Mouse (Mus musculus): Measurements from ENCODE around the gene Phf21b. TPM values are rescaled to one million over a fixed set of nuclear protein-coding genes. Genes with fewer than 3 reads are reported as not detected.

Gene Phf21b
- polyA plus RNA-seq, 1 experiment from 2014 or later = 0.62 TPM

DNA sequence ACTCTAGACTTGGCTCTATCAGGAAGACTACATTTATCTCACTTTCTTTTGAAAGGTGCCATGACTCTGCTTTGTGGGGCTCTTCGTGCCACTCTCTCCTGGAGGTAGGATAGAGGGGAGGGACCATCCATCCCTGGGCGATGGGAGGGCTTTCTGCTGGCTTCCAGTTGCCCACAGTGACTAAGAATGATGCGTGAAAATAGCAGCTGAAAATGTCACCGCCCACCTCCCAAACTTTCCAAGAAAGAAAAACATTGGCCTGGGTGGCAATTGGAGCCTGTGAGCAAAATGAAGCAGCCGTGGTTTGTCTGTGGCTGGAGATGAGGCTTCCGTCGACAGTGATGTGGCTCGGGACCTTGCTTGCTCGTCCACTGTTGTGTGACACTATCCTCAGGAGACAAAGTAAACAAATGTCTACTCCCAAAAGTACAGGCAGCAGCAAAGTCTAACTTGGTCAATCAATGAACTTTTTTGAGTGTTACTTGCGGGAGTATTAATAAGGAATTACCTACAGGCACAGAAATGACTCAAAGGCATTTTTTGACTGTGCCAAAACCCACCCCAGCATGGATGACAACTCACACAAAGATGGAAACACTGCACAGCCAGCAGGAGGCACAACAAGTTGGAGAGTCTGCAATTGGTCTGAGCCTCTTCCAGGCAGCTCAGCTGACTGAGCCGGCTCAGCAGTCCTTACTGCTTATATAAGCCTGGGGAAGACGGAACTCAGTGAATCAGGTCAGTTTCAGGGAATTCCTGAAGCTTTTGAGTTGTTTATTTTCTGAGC, 21.4 kb upstream of the Phf21b start:
- Histone ChIP-seq H3K4me1 (replicated peaks; ENCODE audit: control insufficient read depth, insufficient read depth, low read length) (no peaks in the 10 kb centered on the region; the same call in 1 of the 2 replicates), H3K27ac (ENCODE audit: low read depth, low read length) (no peak overlapping the region), H3K4me3 (ENCODE audit: low read depth, low read length) (no peak overlapping the region), H3K36me3 (ENCODE audit: control insufficient read depth, insufficient read depth, low read length) (no peaks in the 10 kb centered on the region), H3K27me3 (replicated peaks; ENCODE audit: control insufficient read depth, insufficient read depth, low read length) (no peaks in the 10 kb centered on the region), H3K4me2 (no peak overlapping the region), H3K9ac (ENCODE audit: low read depth, low read length) (no peak overlapping the region), H3K9me3 (ENCODE audit: control insufficient read depth, low read length) (no peaks in the 10 kb centered on the region)
- ATAC-seq (replicated peaks; ENCODE audit: low FRiP score) = no peak
- WGBS = 72% methylated on average over 12 of the region's 12 CpGs
- no peak for DNase-seq (ENCODE audit: low spot score)

DNA sequence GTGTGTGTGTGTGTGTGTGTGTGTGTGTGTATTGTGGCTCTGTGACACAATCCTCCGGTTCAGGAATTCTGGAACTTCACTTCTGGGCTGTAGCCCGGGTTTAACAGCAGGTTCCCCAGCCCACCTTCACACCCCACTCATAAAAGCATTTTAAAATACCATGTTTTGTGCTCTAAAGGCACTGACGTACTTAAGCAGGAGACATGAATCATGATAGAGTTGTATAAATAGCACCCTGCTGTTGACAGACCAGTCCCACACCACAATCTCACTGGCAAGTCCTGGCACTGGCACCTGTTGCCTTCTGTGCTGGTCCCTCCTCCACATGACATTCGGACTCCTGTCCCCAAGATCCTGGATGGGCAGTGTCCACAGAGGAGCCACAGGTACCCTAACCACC, 18.0 kb upstream of the Phf21b start:
- ATAC-seq (replicated peaks; ENCODE audit: low FRiP score) = no peak
- Histone ChIP-seq H3K4me2 (no peak overlapping the region), H3K9ac (ENCODE audit: low read depth, low read length) (no peak overlapping the region), H3K4me1 (replicated peaks; ENCODE audit: control insufficient read depth, insufficient read depth, low read length) (no peaks in the 10 kb centered on the region; the same call in 1 of the 2 replicates), H3K9me3 (ENCODE audit: control insufficient read depth, low read length) (no peaks in the 10 kb centered on the region), H3K4me3 (ENCODE audit: low read depth, low read length) (no peak overlapping the region), H3K27ac (ENCODE audit: low read depth, low read length) (no peak overlapping the region), H3K27me3 (replicated peaks; ENCODE audit: control insufficient read depth, insufficient read depth, low read length) (no peaks in the 10 kb centered on the region), H3K36me3 (ENCODE audit: control insufficient read depth, insufficient read depth, low read length) (no peaks in the 10 kb centered on the region)
- 71% methylated on average over 4 of the region's 4 CpGs for WGBS
- DNase-seq (ENCODE audit: low spot score) = no peak

DNA sequence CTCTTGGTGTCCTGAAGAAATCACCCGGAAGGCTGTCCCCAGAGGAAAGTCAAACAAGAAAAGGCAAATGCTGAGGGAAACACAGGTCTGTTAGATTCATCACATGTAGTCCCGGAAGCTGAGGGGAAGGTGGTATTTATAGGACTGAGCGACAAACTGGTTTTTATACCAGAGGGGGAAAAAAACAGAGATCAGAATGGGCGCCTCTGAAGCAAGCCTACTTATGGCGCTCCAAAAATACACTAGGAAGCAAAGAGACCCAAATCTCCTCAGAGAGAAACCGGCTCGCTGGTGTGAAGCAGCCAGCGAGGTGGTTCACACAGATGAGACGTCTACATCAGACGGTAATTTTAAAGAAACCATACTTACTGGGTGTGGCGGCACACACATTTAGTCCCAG, 17.2 kb upstream of the Phf21b start:
- Histone ChIP-seq H3K9me3 (ENCODE audit: control insufficient read depth, low read length) (no peaks in the 10 kb centered on the region), H3K4me1 (replicated peaks; ENCODE audit: control insufficient read depth, insufficient read depth, low read length) (no peaks in the 10 kb centered on the region; the same call in 1 of the 2 replicates), H3K36me3 (ENCODE audit: control insufficient read depth, insufficient read depth, low read length) (no peaks in the 10 kb centered on the region), H3K27ac (ENCODE audit: low read depth, low read length) (no peak overlapping the region), H3K4me2 (no peak overlapping the region), H3K27me3 (replicated peaks; ENCODE audit: control insufficient read depth, insufficient read depth, low read length) (no peaks in the 10 kb centered on the region), H3K9ac (ENCODE audit: low read depth, low read length) (no peak overlapping the region), H3K4me3 (ENCODE audit: low read depth, low read length) (no peak overlapping the region)
- no peak for ATAC-seq (replicated peaks; ENCODE audit: low FRiP score)
- 85% methylated on average over 11 of the region's 11 CpGs for WGBS
- no peak for DNase-seq (ENCODE audit: low spot score)

DNA sequence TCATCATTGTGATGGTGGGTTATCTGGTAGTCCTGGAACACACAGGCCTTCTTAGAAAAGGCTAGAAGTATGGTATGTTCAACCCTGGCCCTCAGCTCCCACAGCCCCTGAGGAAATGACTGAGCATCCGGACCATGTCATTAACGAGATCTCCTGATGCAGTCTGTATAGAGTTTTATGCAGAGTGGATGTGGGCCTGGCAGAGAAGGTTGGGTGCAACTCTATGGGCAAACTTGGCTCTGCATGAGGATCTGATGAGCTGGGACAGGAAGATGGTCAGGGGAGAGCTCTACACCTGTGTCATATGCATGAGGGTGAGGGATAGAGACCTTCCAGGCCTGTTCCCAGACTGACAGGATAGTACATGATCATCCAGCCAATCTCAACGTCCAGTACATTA, 16.0 kb upstream of the Phf21b start:
- ATAC-seq (replicated peaks; ENCODE audit: low FRiP score) (no peak), DNase-seq (ENCODE audit: low spot score) (no peak)
- H3K4me2 ChIP-seq = no peak overlapping the region
- H3K4me3 ChIP-seq (ENCODE audit: low read depth, low read length) = no peak overlapping the region
- H3K9me3 ChIP-seq (ENCODE audit: control insufficient read depth, low read length) = no peaks in the 10 kb centered on the region
- no peaks in the 10 kb centered on the region for H3K27me3 ChIP-seq (replicated peaks; ENCODE audit: control insufficient read depth, insufficient read depth, low read length)
- no peak overlapping the region for H3K9ac ChIP-seq (ENCODE audit: low read depth, low read length)
- H3K36me3 ChIP-seq (ENCODE audit: control insufficient read depth, insufficient read depth, low read length) = no peaks in the 10 kb centered on the region
- H3K27ac ChIP-seq (ENCODE audit: low read depth, low read length) = no peak overlapping the region
- WGBS = 70% methylated on average over 3 of the region's 3 CpGs
- no peaks in the 10 kb centered on the region for H3K4me1 ChIP-seq (replicated peaks; ENCODE audit: control insufficient read depth, insufficient read depth, low read length)

DNA sequence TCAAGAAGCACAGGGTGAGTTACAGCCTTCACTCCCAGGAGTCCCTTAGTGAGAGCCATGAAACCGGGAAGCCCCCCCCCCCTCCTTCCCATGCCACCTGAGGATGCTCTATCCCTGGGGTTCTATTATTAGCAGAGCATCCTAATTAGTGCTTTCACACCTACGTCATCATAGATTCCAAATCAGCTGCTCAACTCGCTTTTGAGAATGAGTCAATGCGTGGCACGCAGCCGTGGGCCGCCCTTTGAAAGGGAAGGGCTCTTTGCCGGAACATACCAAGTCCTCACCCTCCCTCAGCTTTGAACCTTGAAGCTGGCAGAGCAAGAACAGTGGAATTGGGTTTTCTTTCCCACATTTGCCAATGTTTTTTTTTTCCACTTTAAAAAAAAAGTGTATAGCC, 6.1 kb upstream of the Phf21b start:
- ATAC-seq (replicated peaks; ENCODE audit: low FRiP score) (no peak), DNase-seq (ENCODE audit: low spot score) (no peak)
- 89% methylated on average over 8 of the region's 8 CpGs for WGBS
- Histone ChIP-seq H3K4me3 (ENCODE audit: low read depth, low read length) (no peak overlapping the region), H3K4me2 (no peak overlapping the region), H3K9ac (ENCODE audit: low read depth, low read length) (no peak overlapping the region), H3K27ac (ENCODE audit: low read depth, low read length) (no peak overlapping the region), H3K36me3 (ENCODE audit: control insufficient read depth, insufficient read depth, low read length) (no peaks in the 10 kb centered on the region), H3K4me1 (replicated peaks; ENCODE audit: control insufficient read depth, insufficient read depth, low read length) (no peaks in the 10 kb centered on the region), H3K27me3 (replicated peaks; ENCODE audit: control insufficient read depth, insufficient read depth, low read length) (peaks cover 12% of the 10 kb centered on the region), H3K9me3 (ENCODE audit: control insufficient read depth, low read length) (no peaks in the 10 kb centered on the region)

DNA sequence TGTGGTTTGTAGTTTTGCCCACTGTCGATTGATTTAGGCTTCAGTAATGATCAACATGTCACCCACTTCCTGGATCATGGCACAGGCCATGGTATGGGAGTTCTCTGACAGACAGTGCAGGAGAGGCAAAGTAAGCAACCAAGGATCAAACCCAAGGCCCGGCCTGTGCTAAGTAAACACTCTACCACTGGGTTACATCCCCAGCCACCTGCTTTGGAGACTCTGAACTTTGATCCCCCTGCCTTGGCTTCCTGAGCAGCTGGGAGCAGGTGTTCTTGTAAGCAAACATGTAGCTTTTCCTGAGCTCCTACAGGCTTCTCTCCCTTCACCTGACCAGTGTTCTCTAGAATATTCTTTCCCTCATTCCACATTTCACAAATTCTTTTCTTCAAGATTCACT, 1.8 kb upstream of the Phf21b start:
- H3K9ac ChIP-seq (ENCODE audit: low read depth, low read length) = no peak overlapping the region
- peaks cover 54% of the 10 kb centered on the region for H3K27me3 ChIP-seq (replicated peaks; ENCODE audit: control insufficient read depth, insufficient read depth, low read length)
- peaks cover 11% of the 10 kb centered on the region for H3K4me1 ChIP-seq (replicated peaks; ENCODE audit: control insufficient read depth, insufficient read depth, low read length)
- no peaks in the 10 kb centered on the region for H3K9me3 ChIP-seq (ENCODE audit: control insufficient read depth, low read length)
- H3K4me3 ChIP-seq (ENCODE audit: low read depth, low read length) = no peak overlapping the region
- no peak overlapping the region for H3K27ac ChIP-seq (ENCODE audit: low read depth, low read length)
- 72% methylated on average over 2 of the region's 2 CpGs for WGBS
- DNase-seq (ENCODE audit: low spot score) (no peak), ATAC-seq (replicated peaks; ENCODE audit: low FRiP score) (no peak)
- H3K36me3 ChIP-seq (ENCODE audit: control insufficient read depth, insufficient read depth, low read length) = no peaks in the 10 kb centered on the region
- H3K4me2 ChIP-seq = no peak overlapping the region

DNA sequence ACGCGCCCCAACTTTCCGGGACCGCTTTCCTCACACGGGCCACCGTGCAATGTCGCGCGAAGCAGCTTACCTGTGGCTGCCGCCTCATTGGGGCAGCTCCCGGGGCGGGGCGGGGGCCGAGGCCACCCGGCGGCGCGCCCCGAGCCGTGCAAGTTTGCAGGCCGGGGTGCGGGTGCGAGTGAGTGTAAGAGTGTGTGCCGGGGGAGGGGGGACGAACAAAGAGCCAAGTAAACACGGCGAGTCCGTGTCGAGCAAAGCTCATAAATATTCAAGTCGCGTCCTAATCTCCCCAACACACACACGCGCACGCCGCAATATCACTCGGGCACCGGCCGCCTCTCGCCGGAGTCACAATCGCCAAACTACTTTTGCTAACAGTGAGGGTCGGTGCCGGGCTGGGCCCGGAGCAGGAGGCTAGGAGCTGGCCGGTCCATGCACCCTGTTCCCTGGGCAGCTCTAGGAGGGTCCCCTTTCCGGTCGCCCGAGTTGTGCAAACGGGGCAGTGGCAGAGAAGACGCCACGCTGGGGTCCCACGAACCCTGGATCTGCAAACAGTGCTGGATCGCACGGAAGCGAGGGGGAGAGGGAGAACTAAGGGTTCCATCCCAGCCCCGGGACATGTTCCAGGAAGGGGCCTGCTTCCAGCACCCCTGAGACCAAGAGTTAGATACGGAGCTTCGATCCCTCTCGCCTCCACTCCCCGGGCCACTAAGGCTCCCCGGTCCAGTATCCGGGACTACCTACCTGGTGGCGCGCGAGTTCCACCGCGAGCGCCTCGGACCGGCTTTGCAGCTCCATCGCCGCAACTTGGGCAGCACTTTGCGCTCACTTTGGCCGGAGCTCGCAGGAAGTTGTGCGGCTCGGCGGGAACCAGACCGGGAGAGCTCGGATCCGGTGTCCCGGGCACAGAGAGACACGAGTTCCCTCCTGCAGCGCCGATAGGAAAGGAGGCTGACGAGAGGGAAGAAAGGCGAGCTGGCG, 638 bp downstream of the Phf21b start:
- H3K4me1 ChIP-seq (replicated peaks; ENCODE audit: control insufficient read depth, insufficient read depth, low read length) = peaks cover 11% of the 10 kb centered on the region
- peak overlapping the region; percentile 72; the same call in 1 of the 2 replicates for H3K27ac ChIP-seq (ENCODE audit: low read depth, low read length)
- H3K27me3 ChIP-seq (replicated peaks; ENCODE audit: control insufficient read depth, insufficient read depth, low read length) = peaks cover 68% of the 10 kb centered on the region
- no peaks in the 10 kb centered on the region for H3K9me3 ChIP-seq (ENCODE audit: control insufficient read depth, low read length)
- under 1% methylated on average over 88 of the region's 88 CpGs for WGBS
- H3K36me3 ChIP-seq (ENCODE audit: control insufficient read depth, insufficient read depth, low read length) = no peaks in the 10 kb centered on the region
- ATAC-seq (replicated peaks; ENCODE audit: low FRiP score) (0 out of 2 replicates have a peak, but pooled peaks have one; percentile 24), DNase-seq (ENCODE audit: low spot score) (peak; percentile 69)
- peak overlapping the region; percentile 93 for H3K4me2 ChIP-seq
- peak overlapping the region; percentile 69 for H3K4me3 ChIP-seq (ENCODE audit: low read depth, low read length)
- peak overlapping the region; percentile 67 for H3K9ac ChIP-seq (ENCODE audit: low read depth, low read length)

DNA sequence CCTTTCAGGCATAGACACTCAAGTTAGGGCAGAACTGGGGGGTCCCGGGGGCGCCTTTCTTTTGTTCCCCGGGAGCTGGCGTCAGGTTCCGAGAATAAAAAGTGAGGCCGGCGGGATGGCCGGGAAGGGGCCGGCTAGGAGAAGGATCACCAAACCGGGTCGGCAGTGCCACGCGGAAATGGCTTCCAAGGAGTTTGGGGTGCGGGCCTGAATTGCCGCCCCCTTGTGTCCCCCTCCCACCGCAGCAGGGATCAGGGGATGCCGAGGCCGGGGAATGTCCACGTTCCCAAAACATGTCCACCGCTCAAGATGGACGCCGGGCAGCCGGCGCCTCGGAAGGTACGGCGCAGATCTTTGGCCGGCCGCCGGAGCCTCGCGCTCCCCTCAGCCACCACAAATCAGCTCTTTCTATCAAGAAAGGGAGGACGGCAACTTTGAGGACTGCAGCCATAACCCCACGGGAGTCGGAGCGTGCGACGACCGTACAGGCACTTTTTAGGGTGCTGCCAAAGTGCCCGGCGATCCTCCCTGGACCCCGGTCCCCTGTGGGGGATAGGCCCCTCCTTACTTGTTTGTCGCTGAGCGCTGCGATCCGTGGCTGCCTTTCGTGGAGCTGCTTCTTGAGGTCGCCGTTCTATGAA, 1.6 kb downstream of the Phf21b start:
- H3K9ac ChIP-seq (ENCODE audit: low read depth, low read length) = no peak overlapping the region

More for the DNA sequence above, 1.6 kb downstream of the Phf21b start:
- H3K27me3 ChIP-seq (replicated peaks; ENCODE audit: control insufficient read depth, insufficient read depth, low read length) = peaks cover 68% of the 10 kb centered on the region
- H3K4me2 ChIP-seq = peak overlapping the region; percentile 93
- H3K36me3 ChIP-seq (ENCODE audit: control insufficient read depth, insufficient read depth, low read length) = no peaks in the 10 kb centered on the region
- H3K4me1 ChIP-seq (replicated peaks; ENCODE audit: control insufficient read depth, insufficient read depth, low read length) = peaks cover 11% of the 10 kb centered on the region
- DNase-seq (ENCODE audit: low spot score) (peak; percentile 71), ATAC-seq (replicated peaks; ENCODE audit: low FRiP score) (no peak)
- H3K27ac ChIP-seq (ENCODE audit: low read depth, low read length) = no peak overlapping the region
- WGBS = 1% methylated on average over 49 of the region's 49 CpGs
- H3K4me3 ChIP-seq (ENCODE audit: low read depth, low read length) = peak overlapping the region; percentile 69
- H3K9me3 ChIP-seq (ENCODE audit: control insufficient read depth, low read length) = no peaks in the 10 kb centered on the region
